Mouse (Mus musculus) testis, postnatal 14 days (tissue): Measurements from ENCODE around the gene Zfp459.
"Not testable (repeated sequence)": the region's sequence is repeated elsewhere in the genome, so short reads cannot be mapped to it uniquely, and the experiment has no call there.

Source experiments
- DNase-seq: peaks from one replicate; pipeline ENCODE4 v3.0.0; 2021; ENCODE audit warnings: low spot score

Zfp459 gene

GRCm38 (mm10) chr13:67421207-67421857 lies at the start of gene Zfp459:
Zfp459 (minus strand) TSS chr13:67421418.
- DNase-seq: peak; percentile 28

- no peak for DNase-seq
Measured at GRCm38 (mm10) chr13:67469274-67469673, 48.1 kb upstream of the Zfp459 start.

GRCm38 (mm10) chr13:67463506-67464185 lies 42.4 kb upstream of the Zfp459 start:
- not testable (repeated sequence) for DNase-seq

GRCm38 (mm10) chr13:67452021-67452309 lies 30.7 kb upstream of the Zfp459 start:
- no peak for DNase-seq

GRCm38 (mm10) chr13:67451172-67452020 lies 30.2 kb upstream of the Zfp459 start, which contains the start of gene Zfp874a:
Zfp874a (minus strand) TSS chr13:67451624.
- peak; percentile 83 for DNase-seq

- DNase-seq: not testable (repeated sequence)
Measured at GRCm38 (mm10) chr13:67437095-67437494, 15.9 kb upstream of the Zfp459 start.

GRCm38 (mm10) chr13:67428116-67428515 lies 6.9 kb upstream of the Zfp459 start:
- peak; percentile 40 for DNase-seq

- not testable (repeated sequence) for DNase-seq
Measured at GRCm38 (mm10) chr13:67425699-67426098, 4.5 kb upstream of the Zfp459 start.

- DNase-seq: not testable (repeated sequence)
Measured at GRCm38 (mm10) chr13:67422532-67422931, 1.3 kb upstream of the Zfp459 start.

- DNase-seq: no peak
Measured at GRCm38 (mm10) chr13:67420558-67421206, 536 bp downstream of the Zfp459 start.

GRCm38 (mm10) chr13:67416811-67417210 lies 4.4 kb downstream of the Zfp459 start:
- DNase-seq: no peak

GRCm38 (mm10) chr13:67415759-67416158 lies 5.5 kb downstream of the Zfp459 start:
- DNase-seq: no peak

GRCm38 (mm10) chr13:67413634-67414033 lies 7.6 kb downstream of the Zfp459 start:
- not testable (repeated sequence) for DNase-seq

- peak; percentile 48 for DNase-seq
Measured at GRCm38 (mm10) chr13:67399183-67399903, 21.9 kb downstream of the Zfp459 start, which contains the start of gene Zfp429. Zfp429 (minus strand) TSS chr13:67399819.

- DNase-seq: not testable (repeated sequence)
Measured at GRCm38 (mm10) chr13:67376255-67376654, 45.0 kb downstream of the Zfp459 start.

GRCm38 (mm10) chr13:67375050-67375911 lies 45.9 kb downstream of the Zfp459 start, which contains the start of the genes Gm28041 and Zfp456:
Gm28041 (minus strand) TSS chr13:67375733.
Zfp456 (minus strand) TSS chr13:67375810.
- DNase-seq: peak; percentile 55

- peak; percentile 82 for DNase-seq
Measured at GRCm38 (mm10) chr13:67360131-67360744, 61.0 kb downstream of the Zfp459 start, which contains the start of the genes Gm28044 and Zfp953. Gm28044 (minus strand) TSS chr13:67360536. Zfp953 (minus strand) TSS chr13:67360605.
